Mouse (Mus musculus) heart, embryonic 16.5 days (tissue): ENCODE measurements around the gene Dab2ip. TPM values are rescaled to one million over a fixed set of nuclear protein-coding genes. Genes with fewer than 3 reads are reported as not detected.
A peak's percentile ranks its signal among the peaks of the same experiment; 100 is the strongest.

Experiments
- ATAC-seq: fragments of 200-750 bp; cut with Nextera tagmentation; replicated peaks from 2 replicates; pipeline ENCODE4 v1.8.0; 2017; ENCODE audit warnings: moderate number of reproducible peaks; ENCODE audit not compliant: insufficient read depth, low FRiP score; ENCODE audit errors: extremely low read depth
- H3K27ac ChIP-seq: fragments of 300-500 bp; sonication (generic); 2 replicates; pipeline ENCODE4 v1.5.1; 2014; ENCODE audit warnings: mild to moderate bottlenecking, low read length, control low read depth, moderate library complexity
- H3K27me3 ChIP-seq: fragments of 300-500 bp; sonication (generic); 2 replicates; pipeline ENCODE4 v1.6.1; 2014; ENCODE audit warnings: low read length, mixed read lengths; ENCODE audit not compliant: control insufficient read depth, insufficient read depth
- H3K36me3 ChIP-seq: fragments of 300-500 bp; sonication (generic); 2 replicates; pipeline ENCODE4 v1.6.1; 2014; ENCODE audit not compliant: control insufficient read depth, insufficient read depth
- H3K4me1 ChIP-seq: fragments of 300-500 bp; sonication (generic); 2 replicates; pipeline ENCODE4 v1.6.1; 2014; ENCODE audit warnings: low read length, mixed read lengths; ENCODE audit not compliant: control insufficient read depth, insufficient read depth
- H3K4me2 ChIP-seq: fragments of 300-500 bp; sonication (generic); 2 replicates; pipeline ENCODE4 v1.6.1; 2014; ENCODE audit warnings: low read depth, mild to moderate bottlenecking, control low read depth, low read length
- H3K4me3 ChIP-seq: fragments of 300-500 bp; sonication (generic); 2 replicates; pipeline ENCODE4 v1.5.1; 2014; ENCODE audit warnings: mild to moderate bottlenecking, control low read depth, low read length
- H3K9ac ChIP-seq: fragments of 300-500 bp; sonication (generic); 2 replicates; pipeline ENCODE4 v1.6.1; 2014; ENCODE audit warnings: low read length, control low read depth
- H3K9me3 ChIP-seq: fragments of 300-500 bp; sonication (generic); replicated peaks from 2 replicates; pipeline ENCODE4 v1.6.1; 2016; ENCODE audit warnings: low read length; ENCODE audit not compliant: control insufficient read depth
- WGBS: fragments of 180-500 bp; shearing (Covaris S2); extraction: QIAGEN DNeasy Blood & Tissue Kit; methylation state at CpG from one replicate; pipeline ENCODE4 v1.1.7; 2014; 5-methylcytosine and 5-hydroxymethylcytosine counted together
- polyA plus RNA-seq: library from polyadenylated mRNA; unstranded; fragments of >200 nt; fragmentation: Nextera tagmentation; extraction: Ambion mirVana; gene quantifications from 2 replicates; pipeline ENCODE4 v1.2.1, GENCODE M21; 2015

The Dab2ip gene
- polyA plus RNA-seq, 1 experiment from 2014 or later, result 27.1 TPM

DNA sequence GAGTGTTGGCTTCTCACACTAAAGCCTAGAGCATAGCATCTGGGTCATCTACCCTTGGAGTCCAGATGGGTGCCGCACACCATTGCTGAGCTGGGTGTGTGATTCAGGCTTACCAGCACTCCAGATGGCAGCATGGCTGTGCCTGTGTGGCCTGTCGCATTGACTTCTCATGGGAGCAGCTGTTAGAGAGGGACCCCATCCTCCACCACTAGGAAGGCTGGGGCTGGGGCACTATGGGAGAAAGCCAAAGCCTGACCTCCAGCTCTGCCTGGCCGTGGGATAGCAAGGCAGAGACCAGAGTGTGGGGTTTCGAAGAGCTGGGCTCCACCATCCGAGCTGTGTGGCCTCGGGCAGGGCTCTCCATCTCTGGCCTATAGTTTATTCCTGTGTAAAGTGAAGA is 67.5 kb downstream of the Dab2ip start:
- no peak overlapping the region for H3K4me2 ChIP-seq
- no peak overlapping the region for H3K4me3 ChIP-seq
- no peaks in the 10 kb centered on the region for H3K36me3 ChIP-seq
- whole genome bisulfite sequencing, result 73% methylated on average over 6 of the region's 6 CpGs
- no peak for ATAC-seq
- H3K4me1 ChIP-seq, result peaks cover 75% of the 10 kb centered on the region
- no peaks in the 10 kb centered on the region for H3K9me3 ChIP-seq
- no peak overlapping the region for H3K9ac ChIP-seq
- H3K27me3 ChIP-seq, result no peaks in the 10 kb centered on the region
- H3K27ac ChIP-seq, result no peak overlapping the region

DNA sequence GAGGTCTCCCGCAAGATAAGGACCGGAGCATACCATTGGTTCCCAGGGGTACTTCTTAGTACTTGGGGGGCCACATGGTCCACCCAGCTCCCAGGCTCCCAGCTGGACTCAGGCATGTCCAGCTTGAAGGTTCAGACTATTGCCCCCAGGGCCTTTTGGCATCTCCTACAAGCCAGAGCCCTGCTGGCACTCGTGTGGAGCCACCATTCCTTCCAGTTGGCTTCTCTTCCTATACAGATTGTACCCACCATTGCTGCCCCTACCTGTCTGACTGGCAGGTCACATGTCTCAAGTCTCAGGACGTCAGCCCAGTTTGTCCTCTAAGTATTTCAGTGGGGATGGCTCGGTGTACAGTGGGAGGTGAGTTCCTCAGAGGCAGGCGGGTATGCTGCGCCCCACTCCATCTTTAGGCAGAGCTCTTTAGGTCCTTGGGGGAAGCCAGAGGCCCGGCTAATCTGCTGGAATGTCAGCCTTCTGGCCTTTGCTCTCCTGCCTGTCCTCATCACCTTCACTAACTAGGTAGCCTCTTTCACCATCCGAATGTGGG is 68.2 kb downstream of the Dab2ip start:
- no peak overlapping the region for H3K4me3 ChIP-seq
- H3K9me3 ChIP-seq, result no peaks in the 10 kb centered on the region
- H3K9ac ChIP-seq, result peak overlapping the region; percentile 32
- H3K27me3 ChIP-seq, result no peaks in the 10 kb centered on the region
- no peak overlapping the region for H3K4me2 ChIP-seq
- no peak for ATAC-seq
- no peaks in the 10 kb centered on the region for H3K36me3 ChIP-seq
- H3K27ac ChIP-seq, result peak overlapping the region; percentile 84
- 59% methylated on average over 9 of the region's 9 CpGs for WGBS
- peaks cover 68% of the 10 kb centered on the region for H3K4me1 ChIP-seq

GRCm38 (mm10) chr2:35627298-35627898 is 69.3 kb downstream of the Dab2ip start:
- 14% methylated on average over 11 of the region's 11 CpGs for WGBS
- Histone ChIP-seq H3K27me3 (no peaks in the 10 kb centered on the region), H3K36me3 (no peaks in the 10 kb centered on the region), H3K4me1 (peaks cover 66% of the 10 kb centered on the region), H3K27ac (peak overlapping the region; percentile 84), H3K9me3 (no peaks in the 10 kb centered on the region), H3K9ac (peak overlapping the region; percentile 32), H3K4me3 (peak overlapping the region; percentile 12; the same call in 1 of the 2 replicates), H3K4me2 (peak overlapping the region; percentile 53)
- ATAC-seq, result 0 out of 2 replicates have a peak, but pooled peaks have one; percentile 24

GRCm38 (mm10) chr2:35628052-35628451 is 70.0 kb downstream of the Dab2ip start:
- no peaks in the 10 kb centered on the region for H3K36me3 ChIP-seq
- H3K9me3 ChIP-seq, result no peaks in the 10 kb centered on the region
- H3K4me3 ChIP-seq, result peak overlapping the region; percentile 12; the same call in 1 of the 2 replicates
- peaks cover 66% of the 10 kb centered on the region for H3K4me1 ChIP-seq
- peak overlapping the region; percentile 84 for H3K27ac ChIP-seq
- peak overlapping the region; percentile 32 for H3K9ac ChIP-seq
- no peaks in the 10 kb centered on the region for H3K27me3 ChIP-seq
- peak overlapping the region; percentile 53 for H3K4me2 ChIP-seq
- no peak for ATAC-seq
- 32% methylated on average over 7 of the region's 7 CpGs for WGBS

DNA sequence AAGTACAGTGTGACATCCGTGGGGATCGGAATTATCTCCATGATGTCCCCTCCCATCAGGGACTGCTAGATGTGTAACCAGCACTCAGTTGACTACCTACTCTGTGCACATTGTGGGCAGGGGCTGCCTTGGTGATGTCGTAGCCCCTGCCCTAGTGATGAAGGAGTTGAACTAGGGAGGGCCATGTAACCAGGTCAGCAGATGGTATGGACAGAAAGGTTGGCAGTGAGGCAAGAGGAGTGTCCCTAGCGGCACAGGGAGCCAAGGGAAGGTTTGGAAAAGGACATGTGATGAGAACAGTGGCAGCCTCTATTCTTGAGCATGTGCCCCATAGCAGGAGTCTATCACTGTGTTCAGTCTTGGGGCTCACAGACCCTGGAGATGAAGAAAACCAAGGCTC is 70.6 kb downstream of the Dab2ip start:
- peak overlapping the region; percentile 84 for H3K27ac ChIP-seq
- 59% methylated on average over 4 of the region's 4 CpGs for WGBS
- peaks cover 60% of the 10 kb centered on the region for H3K4me1 ChIP-seq

DNA sequence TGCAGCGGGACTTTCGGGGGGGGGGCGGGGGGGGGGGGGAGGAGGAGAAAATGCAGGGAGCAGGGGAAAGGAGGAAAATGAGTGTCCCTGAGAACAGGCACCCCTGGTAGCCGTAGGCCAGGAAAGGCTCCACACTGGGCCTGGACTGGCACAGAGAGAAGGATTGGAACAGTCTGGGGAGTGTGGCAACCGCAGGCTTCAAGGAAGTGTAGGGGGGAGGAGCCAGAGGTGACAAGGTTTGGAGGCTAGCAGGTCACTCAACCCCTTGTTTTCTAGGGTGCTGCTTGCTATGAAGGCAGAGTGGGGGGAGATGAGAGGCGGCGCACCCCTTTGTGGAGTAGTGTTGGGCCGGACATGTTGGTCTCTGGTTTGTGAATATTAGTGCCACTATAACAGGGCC is 71.1 kb downstream of the Dab2ip start:
- Histone ChIP-seq H3K4me2 (no peak overlapping the region), H3K4me3 (no peak overlapping the region), H3K27me3 (no peaks in the 10 kb centered on the region), H3K9me3 (no peaks in the 10 kb centered on the region), H3K36me3 (no peaks in the 10 kb centered on the region), H3K4me1 (peaks cover 55% of the 10 kb centered on the region), H3K9ac (no peak overlapping the region), H3K27ac (no peak overlapping the region)
- no peak for ATAC-seq
- 98% methylated on average over 5 of the region's 8 CpGs for WGBS

More for the DNA sequence above, 70.6 kb downstream of the Dab2ip start:
- Histone ChIP-seq H3K4me3 (no peak overlapping the region), H3K9ac (0 out of 2 replicates have a peak overlapping the region, but pooled peaks have one; percentile 16), H3K27me3 (no peaks in the 10 kb centered on the region), H3K4me2 (no peak overlapping the region), H3K36me3 (no peaks in the 10 kb centered on the region), H3K9me3 (no peaks in the 10 kb centered on the region)
- ATAC-seq, result no peak

GRCm38 (mm10) chr2:35633392-35633791 is 75.3 kb downstream of the Dab2ip start:
- H3K36me3 ChIP-seq, result no peaks in the 10 kb centered on the region
- ATAC-seq, result no peak
- H3K9ac ChIP-seq, result no peak overlapping the region
- no peak overlapping the region for H3K4me2 ChIP-seq
- peaks cover 21% of the 10 kb centered on the region for H3K4me1 ChIP-seq
- no peak overlapping the region for H3K4me3 ChIP-seq
- no peak overlapping the region for H3K27ac ChIP-seq
- WGBS, result 78% methylated on average over 4 of the region's 4 CpGs
- H3K9me3 ChIP-seq, result no peaks in the 10 kb centered on the region
- H3K27me3 ChIP-seq, result no peaks in the 10 kb centered on the region

GRCm38 (mm10) chr2:35634963-35635362 is 76.9 kb downstream of the Dab2ip start:
- ATAC-seq, result no peak

GRCm38 (mm10) chr2:35635541-35635940 is 77.5 kb downstream of the Dab2ip start:
- H3K4me2 ChIP-seq, result no peak overlapping the region
- no peaks in the 10 kb centered on the region for H3K27me3 ChIP-seq
- H3K4me3 ChIP-seq, result no peak overlapping the region
- H3K27ac ChIP-seq, result no peak overlapping the region
- H3K9me3 ChIP-seq, result no peaks in the 10 kb centered on the region
- peaks cover 27% of the 10 kb centered on the region for H3K4me1 ChIP-seq
- no peaks in the 10 kb centered on the region for H3K36me3 ChIP-seq
- no peak overlapping the region for H3K9ac ChIP-seq
- 61% methylated on average over 4 of the region's 4 CpGs for WGBS
- no peak for ATAC-seq

More at GRCm38 (mm10) chr2:35634963-35635362, 76.9 kb downstream of the Dab2ip start:
- H3K36me3 ChIP-seq, result no peaks in the 10 kb centered on the region
- peaks cover 22% of the 10 kb centered on the region for H3K4me1 ChIP-seq
- H3K9me3 ChIP-seq, result no peaks in the 10 kb centered on the region
- H3K27ac ChIP-seq, result no peak overlapping the region
- no peak overlapping the region for H3K9ac ChIP-seq
- H3K4me2 ChIP-seq, result no peak overlapping the region
- H3K4me3 ChIP-seq, result no peak overlapping the region
- WGBS, result 76% methylated on average over 4 of the region's 4 CpGs
- H3K27me3 ChIP-seq, result no peaks in the 10 kb centered on the region
